Mouse (Mus musculus) ovary, adult 2 months (tissue): Measurements from ENCODE around the gene Cphx1. TPM values are rescaled to one million over a fixed set of nuclear protein-coding genes. Genes with fewer than 3 reads are reported as not detected.

Source experiments
- polyA plus RNA-seq: library from polyadenylated mRNA; depleted of rRNA; stranded (reverse); fragments of >200 nt; gene quantifications from 2 replicates; pipeline ENCODE4 v1.2.3, GENCODE M21; 2012; rRNA removed

The Cphx1 gene
- 0.87 and 1.5 TPM in 2 replicates for polyA plus RNA-seq

GRCm38 (mm10) chr14:25938004-25938403, at the start of gene Cphx1:
Cphx1 (plus strand) TSS chr14:25938304.

GRCm38 (mm10) chr14:25903000-25903399, 35.1 kb upstream of the Cphx1 start, which contains the start of gene Plac9a:
Plac9a (minus strand) TSS chr14:25903100.

GRCm38 (mm10) chr14:25927562-25927881, 10.6 kb upstream of the Cphx1 start, which contains the start of gene Tmem254a:
Tmem254a (minus strand) TSS chr14:25927672.

GRCm38 (mm10) chr14:25978371-25979241, 40.5 kb downstream of the Cphx1 start, which contains the start of gene Duxbl1:
Duxbl1 (plus strand) TSS chr14:25978577.

Other genes starting within 250 kb of the Cphx1 start
- 63.5 and 83.0 TPM in 2 replicates for gene Ppif, start 244.2 kb upstream of the Cphx1 start, polyA plus RNA-seq
- gene Zcchc24, start 169.3 kb upstream of the Cphx1 start, polyA plus RNA-seq: 57.0 and 57.4 TPM in 2 replicates
- gene Anxa11, start 96.1 kb upstream of the Cphx1 start, polyA plus RNA-seq: 78.1 and 96.6 TPM in 2 replicates
- gene Plac9a, start 35.2 kb upstream of the Cphx1 start, polyA plus RNA-seq: 0.75 and 0.86 TPM in 2 replicates
- gene Tmem254a, start 10.6 kb upstream of the Cphx1 start, polyA plus RNA-seq: 8.9 and 19.2 TPM in 2 replicates
- gene Duxbl1, start 40.3 kb downstream of the Cphx1 start, polyA plus RNA-seq: 1.4 and 1.9 TPM in 2 replicates
- 308 and 340 TPM in 2 replicates for gene Gm9780, start 104.4 kb downstream of the Cphx1 start, polyA plus RNA-seq
- 57.5 and 59.1 TPM in 2 replicates for gene Tmem254c, start 129.1 kb downstream of the Cphx1 start, polyA plus RNA-seq
- not detected in 2 replicates for gene Cphx2, start 143.2 kb downstream of the Cphx1 start, polyA plus RNA-seq
- 0.25 TPM in 1 of 2 replicates, not detected in the other for gene Cphx3, start 144.0 kb downstream of the Cphx1 start, polyA plus RNA-seq
- gene Duxbl2, start 180.0 kb downstream of the Cphx1 start, polyA plus RNA-seq: 1.2 and 1.4 TPM in 2 replicates
- 36.9 and 40.0 TPM in 2 replicates for gene Plac9b, start 244.2 kb downstream of the Cphx1 start, polyA plus RNA-seq